Mouse (Mus musculus): ENCODE results near the gene Lce3f. TPM values are rescaled to one million over a fixed set of nuclear protein-coding genes. Genes with fewer than 3 reads are reported as not detected.

Gene Lce3f
- 0.30 TPM in 1 of 2 replicates, not detected in the other for polyA plus RNA-seq (2012; rRNA removed; ENCODE audit: low replicate concordance)

DNA sequence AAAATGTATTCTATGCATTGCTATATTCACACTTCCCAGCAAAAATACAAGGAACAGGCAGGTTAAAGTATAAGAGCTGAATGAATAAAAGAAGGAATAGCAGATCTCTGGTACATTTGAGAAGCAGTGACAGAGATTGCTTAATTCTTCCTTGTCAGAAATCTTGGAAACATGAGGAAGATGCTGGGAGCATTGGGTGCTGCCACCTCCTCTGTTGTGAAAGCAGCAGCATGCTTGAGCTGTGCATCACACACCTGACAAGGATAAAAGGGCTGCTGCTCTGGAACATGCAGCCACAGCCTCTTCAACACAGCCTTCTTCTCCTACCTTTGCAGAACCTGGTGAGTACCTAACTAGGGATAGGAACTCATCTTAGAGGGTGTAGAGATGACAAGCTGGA lies at the start of gene Lce3f:
Gene Lce3f (plus strand): TSS at position 301 of the 400 bp plus-strand sequence.

GRCm38 (mm10) chr3:92944186-92944585 lies 47.8 kb upstream of the Lce3f start, which contains the start of gene Lce3c:
Gene Lce3c (plus strand): TSS chr3:92944486.

GRCm38 (mm10) chr3:92957090-92957489 lies 34.9 kb upstream of the Lce3f start, which contains the start of gene Lce3d:
Gene Lce3d (plus strand): TSS chr3:92957390.

GRCm38 (mm10) chr3:92966761-92967160 lies 25.3 kb upstream of the Lce3f start, which contains the start of gene Lce3e:
Gene Lce3e (plus strand): TSS chr3:92967061.

GRCm38 (mm10) chr3:93015460-93016104 lies 23.6 kb downstream of the Lce3f start, which contains the start of gene Crct1:
Gene Crct1 (minus strand): TSS chr3:93015687.

GRCm38 (mm10) chr3:93018960-93019359 lies 26.9 kb downstream of the Lce3f start, which contains the start of gene Lce1m:
Gene Lce1m (minus strand): TSS chr3:93019060.

Other genes starting within 250 kb of the Lce3f start
- gene Lce1g, start 239.9 kb upstream of the Lce3f start, polyA plus RNA-seq (2012; rRNA removed; ENCODE audit: low replicate concordance): not detected in 2 replicates
- 0.22 and 0.56 TPM in 2 replicates for gene Lce1h, start 227.2 kb upstream of the Lce3f start, polyA plus RNA-seq (2012; rRNA removed; ENCODE audit: low replicate concordance)
- gene Lce1i, start 213.3 kb upstream of the Lce3f start, polyA plus RNA-seq (2012; rRNA removed; ENCODE audit: low replicate concordance): 1.3 TPM in 1 of 2 replicates, not detected in the other
- 0.95 TPM in 1 of 2 replicates, not detected in the other for gene Lce1j, start 201.7 kb upstream of the Lce3f start, polyA plus RNA-seq (2012; rRNA removed; ENCODE audit: low replicate concordance)
- gene Lce1k, start 184.3 kb upstream of the Lce3f start, polyA plus RNA-seq (2012; rRNA removed; ENCODE audit: low replicate concordance): 0.76 TPM in 1 of 2 replicates, not detected in the other
- gene Kprp, start 165.0 kb upstream of the Lce3f start, polyA plus RNA-seq (2012; rRNA removed; ENCODE audit: low replicate concordance): 0.30 and 3.9 TPM in 2 replicates
- gene Lce1l, start 140.9 kb upstream of the Lce3f start, polyA plus RNA-seq (2012; rRNA removed; ENCODE audit: low replicate concordance): 5.9 TPM in 1 of 2 replicates, not detected in the other
- gene 2310050C09Rik, start 122.0 kb upstream of the Lce3f start, polyA plus RNA-seq (2012; rRNA removed; ENCODE audit: low replicate concordance): 0.25 and 9.0 TPM in 2 replicates
- not detected in 2 replicates for gene Lce3a, start 66.0 kb upstream of the Lce3f start, polyA plus RNA-seq (2012; rRNA removed; ENCODE audit: low replicate concordance)
- gene Lce3b, start 59.2 kb upstream of the Lce3f start, polyA plus RNA-seq (2012; rRNA removed; ENCODE audit: low replicate concordance): not detected in 2 replicates
- not detected in 2 replicates for gene Lce3c, start 47.7 kb upstream of the Lce3f start, polyA plus RNA-seq (2012; rRNA removed; ENCODE audit: low replicate concordance)
- gene Lce3d, start 34.8 kb upstream of the Lce3f start, polyA plus RNA-seq (2012; rRNA removed; ENCODE audit: low replicate concordance): not detected in 2 replicates
- not detected in 2 replicates for gene Lce3e, start 25.2 kb upstream of the Lce3f start, polyA plus RNA-seq (2012; rRNA removed; ENCODE audit: low replicate concordance)
- gene Crct1, start 23.5 kb downstream of the Lce3f start, polyA plus RNA-seq (2012; rRNA removed; ENCODE audit: low replicate concordance): 0.85 and 11.7 TPM in 2 replicates
- 1.9 and 9.2 TPM in 2 replicates for gene Lce1m, start 26.8 kb downstream of the Lce3f start, polyA plus RNA-seq (2012; rRNA removed; ENCODE audit: low replicate concordance)
- gene Gm4858, start 76.6 kb downstream of the Lce3f start, polyA plus RNA-seq (2012; rRNA removed; ENCODE audit: low replicate concordance): not detected in 2 replicates
- not detected in 2 replicates for gene Crnn, start 152.6 kb downstream of the Lce3f start, polyA plus RNA-seq (2012; rRNA removed; ENCODE audit: low replicate concordance)
- 0.11 and 1.8 TPM in 2 replicates for gene Flg2, start 205.1 kb downstream of the Lce3f start, polyA plus RNA-seq (2012; rRNA removed; ENCODE audit: low replicate concordance)

Measured in mammary gland, adult 2 months (tissue).